Mouse (Mus musculus) lung, embryonic 14.5 days (tissue): ENCODE data around the gene Fdps. TPM values are rescaled to one million over a fixed set of nuclear protein-coding genes. Genes with fewer than 3 reads are reported as not detected.

Experiments used
- ATAC-seq: fragments of 200-750 bp; cut with Nextera tagmentation; 2 replicates; pipeline ENCODE4 v1.8.0; 2017; ENCODE audit warnings: mild to moderate bottlenecking, moderate TSS enrichment, moderate library complexity; ENCODE audit not compliant: insufficient read depth
- DNase-seq: peaks from one replicate; pipeline ENCODE4 v3.0.0-alpha.2; 2015
- H3K27ac ChIP-seq: fragments of 300-500 bp; sonication (generic); 2 replicates; pipeline ENCODE4 v1.5.1; 2014; ENCODE audit warnings: low read depth, mild to moderate bottlenecking, moderate library complexity
- H3K27me3 ChIP-seq: fragments of 300-500 bp; sonication (generic); 2 replicates; pipeline ENCODE4 v1.6.1; 2014; ENCODE audit warnings: low read length, control low read depth; ENCODE audit not compliant: insufficient read depth
- H3K36me3 ChIP-seq: fragments of 300-500 bp; sonication (generic); 2 replicates; pipeline ENCODE4 v1.6.1; 2014; ENCODE audit warnings: control low read depth; ENCODE audit not compliant: insufficient read depth
- H3K4me1 ChIP-seq: fragments of 300-500 bp; sonication (generic); 2 replicates; pipeline ENCODE4 v1.6.1; 2014; ENCODE audit warnings: antibody characterized with exemption, control low read depth; ENCODE audit not compliant: insufficient read depth
- H3K4me2 ChIP-seq: fragments of 300-500 bp; sonication (generic); 2 replicates; pipeline ENCODE4 v1.6.1; 2014; ENCODE audit warnings: mild to moderate bottlenecking
- H3K4me3 ChIP-seq: fragments of 300-500 bp; sonication (generic); 2 replicates; pipeline ENCODE4 v1.5.1; 2014; ENCODE audit warnings: low read depth, low read length
- H3K9ac ChIP-seq: fragments of 300-500 bp; sonication (generic); 2 replicates; pipeline ENCODE4 v1.6.1; 2014
- H3K9me3 ChIP-seq: fragments of 300-500 bp; sonication (generic); 2 replicates; pipeline ENCODE4 v1.6.1; 2016; ENCODE audit warnings: low read depth, low read length, control low read depth
- CTCF ChIP-seq: IDR thresholded peaks from 2 replicates; pipeline ENCODE4 v1.5.1; 2016; ENCODE audit warnings: antibody characterized with exemption, low read depth
- WGBS: fragments of 180-500 bp; shearing (Covaris S2); extraction: QIAGEN DNeasy Blood & Tissue Kit; methylation state at CpG from one replicate; pipeline ENCODE4 v1.1.7; 2014; 5-methylcytosine and 5-hydroxymethylcytosine counted together
- polyA plus RNA-seq: library from polyadenylated mRNA; unstranded; fragments of >200 nt; fragmentation: Nextera tagmentation; extraction: Ambion mirVana; gene quantifications from 2 replicates; pipeline ENCODE4 v1.2.1, GENCODE M21; 2014

Fdps gene
- polyA plus RNA-seq, 1 experiment from 2014 or later = 177 TPM

DNA sequence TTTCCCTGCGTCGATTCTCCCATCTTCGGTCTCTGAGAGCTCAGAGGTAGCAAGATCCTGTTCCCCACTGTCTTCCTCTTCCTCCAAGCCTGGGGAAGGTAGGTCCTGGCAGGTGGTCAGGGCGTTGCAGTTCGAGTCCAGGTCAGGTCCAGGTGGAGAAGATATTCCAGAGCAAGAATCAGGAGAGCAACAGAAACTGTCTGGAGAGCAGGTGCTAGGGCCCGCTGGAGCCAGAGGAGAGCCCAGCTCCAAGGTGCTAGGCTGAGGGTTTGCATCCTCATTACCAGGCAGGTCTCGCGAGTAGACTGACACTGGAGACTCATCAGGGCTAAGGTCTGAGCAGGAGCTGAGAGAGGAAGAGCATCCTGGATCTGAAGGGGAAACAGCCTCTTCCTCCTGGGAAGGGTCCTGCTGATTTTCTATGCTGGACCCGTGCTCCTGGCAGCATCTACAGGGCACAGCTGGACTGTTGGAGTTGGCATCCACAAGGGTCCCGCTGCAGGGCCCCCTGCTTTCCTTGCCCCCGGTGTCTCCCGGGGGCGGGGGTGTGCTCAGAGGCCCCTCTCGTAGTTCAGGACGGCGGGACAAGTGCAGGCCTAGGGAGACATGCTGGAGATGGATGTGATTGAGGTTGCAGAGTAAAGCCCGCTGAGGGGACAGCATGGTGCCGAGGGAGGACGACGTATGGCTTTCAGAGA lies 9.8 kb downstream of the Fdps start:
- peaks cover 15% of the 10 kb centered on the region for H3K4me1 ChIP-seq
- ATAC-seq (no peak), DNase-seq (no peak)
- H3K4me2 ChIP-seq = peak overlapping the region; percentile 100
- TF ChIP-seq CTCF = no peak
- H3K9me3 ChIP-seq = no peaks in the 10 kb centered on the region
- peaks cover 36% of the 10 kb centered on the region for H3K36me3 ChIP-seq
- peak overlapping the region; percentile 59; the same call in 1 of the 2 replicates for H3K9ac ChIP-seq
- H3K27me3 ChIP-seq = peaks cover 23% of the 10 kb centered on the region
- peak overlapping the region; percentile 67 for H3K4me3 ChIP-seq
- H3K27ac ChIP-seq = no peak overlapping the region
- 12% methylated on average over 20 of the region's 20 CpGs for WGBS

DNA sequence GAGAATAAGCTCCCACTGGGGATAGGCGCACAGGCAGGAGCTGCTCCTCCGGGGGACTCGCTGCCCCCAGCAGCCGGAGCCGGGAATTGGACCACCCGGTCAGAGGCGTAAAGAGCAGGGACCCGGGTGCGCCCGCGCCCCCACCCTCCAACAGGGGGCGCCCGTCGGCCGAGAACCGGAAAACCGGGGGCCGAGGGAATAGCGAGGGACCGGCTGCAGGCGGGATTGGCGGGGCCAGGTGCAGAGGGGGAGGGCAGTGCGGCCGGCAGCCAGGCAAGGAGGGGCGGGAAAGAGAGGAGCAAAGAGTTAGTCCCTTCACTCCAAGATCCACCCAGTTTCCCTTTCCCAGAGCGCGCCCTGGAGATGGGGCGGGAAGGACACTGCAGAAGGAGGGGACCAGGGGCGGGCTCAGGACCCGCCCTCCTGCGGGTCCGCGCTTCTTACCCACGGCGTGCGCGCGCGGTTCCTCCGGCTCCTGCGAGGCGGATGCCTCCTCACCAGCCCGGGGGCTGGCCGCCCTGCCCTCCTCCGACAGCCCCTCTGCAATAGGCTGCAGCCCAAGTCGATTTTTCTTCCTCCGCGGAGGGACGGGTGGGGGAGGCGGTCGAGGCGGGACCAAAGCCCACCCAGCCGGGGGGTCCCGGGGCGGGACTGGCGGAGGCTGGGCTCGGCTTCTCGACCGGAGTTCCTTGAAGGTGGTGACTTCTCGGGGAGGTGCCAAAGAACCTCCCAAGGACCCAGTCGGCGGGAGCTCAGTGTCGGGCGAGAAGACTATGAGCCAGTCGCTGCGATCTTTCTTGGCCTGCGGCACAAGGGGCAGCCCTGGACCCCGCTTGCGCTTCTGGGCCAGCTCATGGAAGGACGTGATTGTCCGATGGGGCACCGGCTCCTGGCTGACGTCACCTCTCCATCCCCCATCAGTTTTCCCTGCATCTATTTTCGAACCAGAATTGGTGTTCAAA lies 10.8 kb downstream of the Fdps start:
- peak; percentile 71 for ATAC-seq
- Histone ChIP-seq H3K9me3 (no peaks in the 10 kb centered on the region), H3K4me1 (peaks cover 15% of the 10 kb centered on the region), H3K27ac (peak overlapping the region; percentile 72; the same call in 1 of the 2 replicates), H3K36me3 (peaks cover 27% of the 10 kb centered on the region), H3K27me3 (peaks cover 23% of the 10 kb centered on the region), H3K4me2 (peak overlapping the region; percentile 100), H3K9ac (peak overlapping the region; percentile 59), H3K4me3 (peak overlapping the region; percentile 67)
- TF ChIP-seq CTCF = peak; percentile 80
- under 1% methylated on average over 73 of the region's 74 CpGs for WGBS
- peak; percentile 86 for DNase-seq

DNA sequence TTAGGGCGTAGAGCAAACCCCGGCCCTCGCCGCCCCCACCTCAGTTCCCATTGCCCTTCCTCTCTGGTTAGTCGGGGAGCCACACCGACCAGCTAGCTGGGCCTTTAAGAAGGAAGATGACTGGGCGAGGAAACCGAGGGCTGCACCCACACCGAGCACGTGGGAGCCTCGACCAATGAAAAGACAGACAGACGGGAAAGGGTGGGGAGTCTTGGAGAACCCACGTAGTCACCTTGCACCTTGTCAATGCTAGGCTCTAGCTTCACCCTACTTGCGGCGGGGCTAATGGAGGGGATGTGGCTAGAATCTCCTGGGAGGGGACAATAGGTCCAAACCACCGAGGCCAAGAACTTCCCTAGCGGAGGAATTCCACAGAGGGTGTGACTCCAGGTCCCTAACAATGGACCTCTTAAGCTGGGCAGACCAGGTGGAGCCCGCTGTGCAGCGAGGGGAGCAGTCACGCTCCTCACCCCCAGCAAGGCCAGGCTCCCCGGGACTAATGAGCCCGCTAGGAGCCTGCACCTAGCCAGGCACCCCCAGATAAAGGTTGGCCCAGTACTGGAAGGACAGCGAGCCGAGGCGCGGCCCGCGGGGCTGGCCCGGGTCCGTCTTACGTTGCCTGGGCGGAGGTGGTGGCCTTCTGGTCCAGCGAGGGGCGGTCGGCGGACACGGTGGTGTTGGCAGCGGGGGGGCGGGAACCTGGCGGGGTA lies 11.7 kb downstream of the Fdps start:
- WGBS = under 1% methylated on average over 39 of the region's 40 CpGs
- H3K9ac ChIP-seq = peak overlapping the region; percentile 59
- DNase-seq (peak; percentile 88), ATAC-seq (peak; percentile 78)
- H3K4me2 ChIP-seq = peak overlapping the region; percentile 100
- peak overlapping the region; percentile 72 for H3K27ac ChIP-seq
- TF ChIP-seq CTCF = peak; percentile 10; the same call in 1 of the 2 replicates
- H3K4me3 ChIP-seq = peak overlapping the region; percentile 67
- peaks cover 23% of the 10 kb centered on the region for H3K27me3 ChIP-seq
- H3K9me3 ChIP-seq = no peaks in the 10 kb centered on the region
- H3K36me3 ChIP-seq = peaks cover 18% of the 10 kb centered on the region
- H3K4me1 ChIP-seq = peaks cover 15% of the 10 kb centered on the region

DNA sequence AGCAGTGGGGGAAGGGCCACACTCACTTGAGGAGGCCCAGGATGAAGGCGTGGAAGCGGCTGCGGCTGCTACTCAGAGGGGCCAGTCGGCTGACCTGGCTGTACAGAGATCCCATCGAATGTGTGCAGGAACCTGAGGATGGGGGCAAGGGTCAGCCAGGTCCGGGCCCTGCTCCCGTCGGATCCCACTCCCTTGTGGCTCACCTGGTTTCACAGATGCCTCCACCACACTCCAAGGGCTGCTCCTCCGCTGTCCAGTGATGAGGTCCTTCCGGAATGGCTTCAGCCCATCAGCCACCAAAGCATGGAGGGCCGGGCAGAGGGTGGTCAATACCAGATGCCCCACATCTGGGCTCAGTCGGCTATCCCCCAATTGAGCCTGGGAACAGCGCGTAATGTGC lies 12.8 kb downstream of the Fdps start:
- TF ChIP-seq CTCF = no peak
- H3K27me3 ChIP-seq = peaks cover 23% of the 10 kb centered on the region
- H3K9me3 ChIP-seq = no peaks in the 10 kb centered on the region
- H3K4me2 ChIP-seq = peak overlapping the region; percentile 100
- peaks cover 15% of the 10 kb centered on the region for H3K4me1 ChIP-seq
- 0 out of 2 replicates have a peak overlapping the region, but pooled peaks have one; percentile 32 for H3K9ac ChIP-seq
- 43% methylated on average over 14 of the region's 14 CpGs for WGBS
- H3K36me3 ChIP-seq = peaks cover 12% of the 10 kb centered on the region; the same call in 1 of the 2 replicates
- H3K4me3 ChIP-seq = peak overlapping the region; percentile 67
- H3K27ac ChIP-seq = no peak overlapping the region
- ATAC-seq (no peak), DNase-seq (no peak)

DNA sequence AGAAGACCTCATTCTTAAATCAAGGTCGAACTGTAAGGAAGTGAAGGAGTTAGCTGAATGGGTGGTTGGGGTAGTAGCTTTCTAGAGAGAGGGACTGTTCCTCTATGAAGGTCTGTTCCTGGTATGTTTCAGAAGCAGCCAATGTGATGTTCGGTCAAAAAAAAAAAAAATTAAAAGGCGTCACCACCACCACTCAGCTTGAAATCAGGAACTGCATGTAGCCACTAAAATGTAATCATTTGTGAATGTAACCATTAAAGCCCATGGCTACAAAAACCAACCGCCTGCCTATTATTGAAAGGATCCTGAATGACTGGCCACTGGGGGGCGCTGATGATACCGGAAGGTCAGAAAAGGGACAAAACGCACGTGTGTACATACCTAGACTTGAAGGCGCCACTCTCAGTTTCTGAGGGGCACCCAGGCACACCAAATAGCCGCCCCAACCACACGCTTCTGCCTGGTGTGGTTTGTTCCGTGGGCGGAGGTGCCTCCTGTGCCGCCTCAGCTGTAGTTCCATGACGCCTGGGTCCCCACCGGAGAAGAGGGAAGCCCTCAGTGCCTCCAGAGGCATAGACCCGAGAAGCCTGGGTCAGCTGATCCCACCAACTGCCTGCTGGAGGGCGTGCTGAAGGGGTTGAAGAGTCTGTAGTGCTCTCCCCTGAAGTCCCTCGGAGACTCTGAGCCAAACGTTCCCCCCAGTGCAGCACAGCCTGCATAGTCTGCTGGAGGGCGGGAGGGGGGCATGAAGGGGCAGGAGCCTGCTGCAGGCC lies 14.2 kb downstream of the Fdps start:
- Histone ChIP-seq H3K4me2 (peak overlapping the region; percentile 53), H3K4me3 (0 out of 2 replicates have a peak overlapping the region, but pooled peaks have one; percentile 11)
- peak; percentile 79 for TF ChIP-seq CTCF

DNA sequence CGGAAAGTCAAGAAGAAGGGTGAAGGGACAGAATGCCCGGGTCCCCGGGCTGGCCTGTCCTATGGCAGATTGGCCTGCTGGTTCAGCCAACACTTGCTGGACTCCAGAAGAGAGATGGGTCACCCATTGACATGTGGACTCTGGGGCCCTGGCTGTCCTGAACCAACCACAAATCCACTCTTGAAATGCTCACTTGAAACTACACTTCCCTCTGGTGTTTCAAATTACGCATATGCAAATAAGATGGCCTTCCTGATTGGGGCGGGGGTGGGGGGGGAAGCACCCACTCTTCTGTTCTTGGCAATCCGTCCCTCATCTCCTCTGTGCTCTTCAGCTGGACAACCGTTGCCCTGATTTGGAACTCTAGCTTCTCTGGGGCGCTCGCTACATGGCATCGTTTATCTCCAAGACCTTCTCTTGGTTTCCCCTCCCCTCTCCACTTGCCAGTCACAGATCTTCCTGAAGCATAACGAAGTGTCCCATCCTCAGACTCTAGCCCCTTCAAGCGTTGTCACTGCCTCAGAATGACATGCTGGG lies 17.0 kb downstream of the Fdps start:
- Histone ChIP-seq H3K27me3 (0 out of 2 replicates have a peak, but pooled peaks cover 7% of the 10 kb centered on the region), H3K9ac (no peak overlapping the region), H3K27ac (no peak overlapping the region), H3K4me1 (peaks cover 6% of the 10 kb centered on the region; the same call in 1 of the 2 replicates), H3K4me3 (no peak overlapping the region), H3K36me3 (peaks cover 16% of the 10 kb centered on the region), H3K4me2 (no peak overlapping the region), H3K9me3 (no peaks in the 10 kb centered on the region)
- 80% methylated on average over 12 of the region's 12 CpGs for WGBS
- DNase-seq (no peak), ATAC-seq (no peak)
- TF ChIP-seq CTCF = no peak

More for the DNA sequence above, 14.2 kb downstream of the Fdps start:
- DNase-seq = peak; percentile 90
- Histone ChIP-seq H3K9ac (no peak overlapping the region), H3K4me1 (peaks cover 11% of the 10 kb centered on the region; the same call in 1 of the 2 replicates), H3K36me3 (0 out of 2 replicates have a peak, but pooled peaks cover 10% of the 10 kb centered on the region), H3K27ac (no peak overlapping the region; the same call in 1 of the 2 replicates), H3K27me3 (peaks cover 16% of the 10 kb centered on the region), H3K9me3 (no peaks in the 10 kb centered on the region)
- ATAC-seq = no peak
- WGBS = 23% methylated on average over 21 of the region's 21 CpGs
